ENCODE assay signal across 32 mouse cellular contexts in the genomic region with DNA sequence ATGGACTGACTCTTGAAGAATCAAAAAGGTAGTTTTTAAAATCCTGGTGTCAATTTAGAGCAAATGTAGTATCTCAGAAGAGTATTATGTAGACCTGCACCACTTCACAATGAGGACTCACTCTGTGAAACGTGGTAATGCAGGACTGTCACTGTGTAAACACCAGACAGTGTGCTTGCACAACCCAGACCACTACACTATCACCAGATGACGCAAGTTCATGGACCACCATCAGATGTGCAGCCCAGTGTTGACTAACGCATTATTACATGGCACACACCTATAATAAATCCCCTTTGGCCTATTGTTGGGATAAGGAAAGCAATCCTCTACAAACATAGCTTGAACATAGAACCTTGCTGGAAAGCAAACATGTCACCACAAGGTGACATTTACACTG.
A peak's percentile ranks its signal among the peaks of the same experiment; 100 is the strongest.
DNase-seq lines count a peak whose midpoint lies in the region; ATAC-seq and TF ChIP-seq lines count a peak whose summit lies in the region.
"Had no signal": no experiment of that assay in that cellular context is flagged by ENCODE, and none has a peak within 500 bp of the region (broad histone marks: within the 10 kb centered on the region; RNA-seq: fewer than 3 reads in every experiment).

No protein-coding gene starts in this region.

- WGBS in embryonic facial prominence, embryonic 14.5 days = 89% methylated on average over 3 of the region's 3 CpGs
- 87% methylated on average over 3 of the region's 3 CpGs for WGBS in embryonic facial prominence, embryonic 10.5 days
- 57% methylated on average over 3 of the region's 3 CpGs for WGBS in liver, embryonic 15.5 days (ENCODE audit: insufficient replicate concordance)
- 77% methylated on average over 3 of the region's 3 CpGs for WGBS in stomach, embryonic 15.5 days
- WGBS in hindbrain, postnatal 0 days = 91% methylated on average over 3 of the region's 3 CpGs

- H3K9me3 ChIP-seq in embryonic facial prominence, embryonic 14.5 days (ENCODE audit: control insufficient read depth, low read length) = no peaks in the 10 kb centered on the region
- no peaks in the 10 kb centered on the region for H3K9me3 ChIP-seq in embryonic facial prominence, embryonic 10.5 days
- no peaks in the 10 kb centered on the region for H3K9me3 ChIP-seq in liver, embryonic 15.5 days (replicated peaks)
- H3K9me3 ChIP-seq in stomach, embryonic 15.5 days = no peaks in the 10 kb centered on the region
- H3K9me3 ChIP-seq in hindbrain, postnatal 0 days (ENCODE audit: low read length) = no peaks in the 10 kb centered on the region
- H3K9me3 ChIP-seq: embryonic facial prominence, embryonic 15.5 days; forebrain, embryonic 13.5 days; hindbrain, embryonic 13.5 days; limb, embryonic 12.5 days; midbrain, embryonic 10.5 days; midbrain, embryonic 15.5 days; neural tube, embryonic 15.5 days had no signal

- peak; percentile 31; the same call in 1 of the 2 replicates for ATAC-seq in embryonic facial prominence, embryonic 14.5 days (ENCODE audit: low read depth)
- 0 out of 2 replicates have a peak, but pooled peaks have one; percentile 23 for ATAC-seq in common myeloid progenitor, adult 5-6 weeks (replicated peaks; ENCODE audit: low read depth, poor library complexity, severe bottlenecking)
- ATAC-seq in liver, embryonic 15.5 days (ENCODE audit: insufficient read depth) = peak; percentile 43
- ATAC-seq in stomach, embryonic 15.5 days (ENCODE audit: insufficient read depth, low FRiP score, low read depth) = peak; percentile 37; the same call in 1 of the 2 replicates
- ATAC-seq in erythroid progenitor cell, adult 5-6 weeks (replicated peaks; ENCODE audit: low FRiP score, poor library complexity, severe bottlenecking) = no peak
- no peak for ATAC-seq in hindbrain, postnatal 0 days
- ATAC-seq: forebrain, embryonic 13.5 days; lung, postnatal 0 days; midbrain, embryonic 15.5 days; Patski had no signal

- peaks cover 43% of the 10 kb centered on the region for H3K36me3 ChIP-seq in embryonic facial prominence, embryonic 14.5 days (ENCODE audit: control insufficient read depth, insufficient read depth, low read length)
- H3K36me3 ChIP-seq in embryonic facial prominence, embryonic 10.5 days (replicated peaks) = peaks cover 69% of the 10 kb centered on the region
- H3K36me3 ChIP-seq in liver, embryonic 15.5 days (replicated peaks) = no peaks in the 10 kb centered on the region
- H3K36me3 ChIP-seq in stomach, embryonic 15.5 days = peaks cover 18% of the 10 kb centered on the region; the same call in 1 of the 2 replicates
- H3K36me3 ChIP-seq in hindbrain, postnatal 0 days (ENCODE audit: insufficient read depth, low read length) = no peaks in the 10 kb centered on the region
- H3K36me3 ChIP-seq: hindbrain, embryonic 13.5 days; midbrain, embryonic 10.5 days; midbrain, embryonic 15.5 days; neural tube, embryonic 15.5 days had no signal

- no peaks in the 10 kb centered on the region for H3K4me1 ChIP-seq in embryonic facial prominence, embryonic 14.5 days (ENCODE audit: control insufficient read depth, insufficient read depth, low read length)
- H3K4me1 ChIP-seq in embryonic facial prominence, embryonic 10.5 days = peaks cover 5% of the 10 kb centered on the region
- H3K4me1 ChIP-seq in liver, embryonic 15.5 days (replicated peaks) = peaks cover 13% of the 10 kb centered on the region
- H3K4me1 ChIP-seq in stomach, embryonic 15.5 days = peaks cover 12% of the 10 kb centered on the region
- H3K4me1 ChIP-seq in hindbrain, postnatal 0 days (ENCODE audit: insufficient read depth, low read length) = no peaks in the 10 kb centered on the region
- H3K4me1 ChIP-seq: forebrain, embryonic 13.5 days; hindbrain, embryonic 13.5 days; midbrain, embryonic 15.5 days had no signal

- TF ChIP-seq CTCF in hindbrain, postnatal 0 days (IDR thresholded peaks at IDR 0.05; ENCODE audit: low read depth) = no peak

- no peak overlapping the region for H3K4me3 ChIP-seq in embryonic facial prominence, embryonic 14.5 days (ENCODE audit: low read depth, low read length)
- no peak overlapping the region for H3K4me3 ChIP-seq in embryonic facial prominence, embryonic 10.5 days
- no peak overlapping the region for H3K4me3 ChIP-seq in liver, embryonic 15.5 days (replicated peaks)
- H3K4me3 ChIP-seq in stomach, embryonic 15.5 days (replicated peaks) = no peak overlapping the region
- no peak overlapping the region for H3K4me3 ChIP-seq in hindbrain, postnatal 0 days (ENCODE audit: low read length)
- H3K4me3 ChIP-seq: embryonic facial prominence, embryonic 15.5 days; forebrain, embryonic 13.5 days; hindbrain, embryonic 13.5 days; limb, embryonic 12.5 days; midbrain, embryonic 10.5 days; midbrain, embryonic 15.5 days; neural tube, embryonic 15.5 days had no signal

- no peaks in the 10 kb centered on the region for H3K27me3 ChIP-seq in embryonic facial prominence, embryonic 14.5 days (replicated peaks; ENCODE audit: control insufficient read depth, insufficient read depth, low read length)
- no peaks in the 10 kb centered on the region for H3K27me3 ChIP-seq in embryonic facial prominence, embryonic 10.5 days (replicated peaks; ENCODE audit: low read depth, poor library complexity, severe bottlenecking)
- no peaks in the 10 kb centered on the region for H3K27me3 ChIP-seq in liver, embryonic 15.5 days
- H3K27me3 ChIP-seq in stomach, embryonic 15.5 days (replicated peaks) = no peaks in the 10 kb centered on the region
- H3K27me3 ChIP-seq in hindbrain, postnatal 0 days (ENCODE audit: insufficient read depth, low read length) = no peaks in the 10 kb centered on the region
- H3K27me3 ChIP-seq: embryonic facial prominence, embryonic 15.5 days; forebrain, embryonic 13.5 days; hindbrain, embryonic 13.5 days; limb, embryonic 12.5 days; midbrain, embryonic 15.5 days; neural tube, embryonic 15.5 days; Patski had no signal

- no peak overlapping the region for H3K4me2 ChIP-seq in embryonic facial prominence, embryonic 14.5 days (ENCODE audit: low read depth, low read length)
- no peak overlapping the region for H3K4me2 ChIP-seq in liver, embryonic 15.5 days
- no peak overlapping the region for H3K4me2 ChIP-seq in stomach, embryonic 15.5 days
- H3K4me2 ChIP-seq in hindbrain, postnatal 0 days (ENCODE audit: low read depth, low read length) = no peak overlapping the region
- H3K4me2 ChIP-seq: embryonic facial prominence, embryonic 15.5 days; forebrain, embryonic 13.5 days; heart, embryonic 11.5 days; hindbrain, embryonic 13.5 days; limb, embryonic 12.5 days; midbrain, embryonic 15.5 days; neural tube, embryonic 15.5 days had no signal

- H3K27ac ChIP-seq in embryonic facial prominence, embryonic 14.5 days (replicated peaks; ENCODE audit: low read depth, low read length) = no peak overlapping the region
- no peak overlapping the region for H3K27ac ChIP-seq in embryonic facial prominence, embryonic 10.5 days (replicated peaks)
- H3K27ac ChIP-seq in liver, embryonic 15.5 days (replicated peaks) = no peak overlapping the region
- H3K27ac ChIP-seq in stomach, embryonic 15.5 days = no peak overlapping the region
- H3K27ac ChIP-seq in hindbrain, postnatal 0 days = no peak overlapping the region
- H3K27ac ChIP-seq: embryonic facial prominence, embryonic 15.5 days; forebrain, embryonic 13.5 days; hindbrain, embryonic 13.5 days; kidney, postnatal 0 days; limb, embryonic 12.5 days; midbrain, embryonic 10.5 days; midbrain, embryonic 15.5 days; neural tube, embryonic 15.5 days had no signal

- no peak for DNase-seq in embryonic facial prominence, embryonic 14.5 days (ENCODE audit: low spot score)
- no peak for DNase-seq in embryonic facial prominence, embryonic 10.5 days (ENCODE audit: low spot score)
- no peak for DNase-seq in hindbrain, postnatal 0 days (ENCODE audit: low spot score)
- no peak for DNase-seq in layer of hippocampus, adult 18-20 months (ENCODE audit: low spot score in 2 of 2)
- DNase-seq: adrenal gland, postnatal 10 days; cerebellum, adult 11-12 months; cerebellum, adult 9-11 months; gastrocnemius, postnatal 14 days; heart, adult 11 months; heart, postnatal 36 days; kidney, adult 8-10 months; kidney, postnatal 4 days; layer of hippocampus, adult 9-11 months; lung, adult 18-20 months; retina, postnatal 1 day; right cerebral cortex, postnatal 14 days; thymus, postnatal 4 days had no signal

- no peak overlapping the region for H3K9ac ChIP-seq in embryonic facial prominence, embryonic 14.5 days (ENCODE audit: low read depth, low read length)
- no peak overlapping the region for H3K9ac ChIP-seq in liver, embryonic 15.5 days
- H3K9ac ChIP-seq in stomach, embryonic 15.5 days = no peak overlapping the region
- no peak overlapping the region for H3K9ac ChIP-seq in hindbrain, postnatal 0 days (replicated peaks; ENCODE audit: low read length)
- H3K9ac ChIP-seq: embryonic facial prominence, embryonic 15.5 days; forebrain, embryonic 13.5 days; hindbrain, embryonic 13.5 days; limb, embryonic 12.5 days; midbrain, embryonic 15.5 days; neural tube, embryonic 15.5 days had no signal

Comparison
In these comparisons a context has a peak if more than half of its experiments do, and no peak if none do; other contexts are left out.
1. ATAC-seq: peak in embryonic facial prominence, embryonic 14.5 days (single experiment), common myeloid progenitor, adult 5-6 weeks (single experiment), liver, embryonic 15.5 days (single experiment) and stomach, embryonic 15.5 days (single experiment); none in erythroid progenitor cell, adult 5-6 weeks (single experiment) and hindbrain, postnatal 0 days (single experiment).